Mouse (Mus musculus) heart, embryonic 13.5 days (tissue): ENCODE measurements around the gene Dock4. TPM values are rescaled to one million over a fixed set of nuclear protein-coding genes. Genes with fewer than 3 reads are reported as not detected.
A peak's percentile ranks its signal among the peaks of the same experiment; 100 is the strongest.

Experiments used
- ATAC-seq: fragments of 200-750 bp; cut with Nextera tagmentation; 2 replicates; pipeline ENCODE4 v1.8.0; 2017; ENCODE audit warnings: moderate TSS enrichment; ENCODE audit not compliant: insufficient number of reproducible peaks, low FRiP score, low TSS enrichment; ENCODE audit errors: extremely low read depth
- H3K27ac ChIP-seq: fragments of 300-500 bp; sonication (generic); replicated peaks from 2 replicates; pipeline ENCODE4 v1.5.1; 2015; ENCODE audit warnings: moderate library complexity, mild to moderate bottlenecking, inconsistent platforms
- H3K27me3 ChIP-seq: fragments of 300-500 bp; sonication (generic); replicated peaks from 2 replicates; pipeline ENCODE4 v1.6.1; 2015; ENCODE audit warnings: mild to moderate bottlenecking, inconsistent platforms
- H3K36me3 ChIP-seq: fragments of 300-500 bp; sonication (generic); 2 replicates; pipeline ENCODE4 v1.6.1; 2015; ENCODE audit warnings: mild to moderate bottlenecking, inconsistent platforms
- H3K4me1 ChIP-seq: fragments of 300-500 bp; sonication (generic); 2 replicates; pipeline ENCODE4 v1.6.1; 2015; ENCODE audit warnings: inconsistent platforms
- H3K4me2 ChIP-seq: fragments of 300-500 bp; sonication (generic); 2 replicates; pipeline ENCODE4 v1.6.1; 2015; ENCODE audit warnings: inconsistent platforms, mild to moderate bottlenecking, moderate library complexity
- H3K4me3 ChIP-seq: fragments of 300-500 bp; sonication (generic); 2 replicates; pipeline ENCODE4 v1.5.1; 2015; ENCODE audit warnings: moderate library complexity, mild to moderate bottlenecking, inconsistent platforms
- H3K9ac ChIP-seq: fragments of 300-500 bp; sonication (generic); 2 replicates; pipeline ENCODE4 v1.6.1; 2015; ENCODE audit warnings: inconsistent platforms, mild to moderate bottlenecking, moderate library complexity
- H3K9me3 ChIP-seq: fragments of 300-500 bp; sonication (generic); 2 replicates; pipeline ENCODE4 v1.6.1; 2016; ENCODE audit warnings: inconsistent platforms
- WGBS: fragments of 180-500 bp; shearing (Covaris S2); methylation state at CpG from one replicate; pipeline ENCODE4 v1.1.7; 2015; ENCODE audit warnings: mixed read lengths; 5-methylcytosine and 5-hydroxymethylcytosine counted together
- polyA plus RNA-seq: library from polyadenylated mRNA; unstranded; fragments of >200 nt; fragmentation: Nextera tagmentation; extraction: Ambion mirVana; gene quantifications from 2 replicates; pipeline ENCODE4 v1.2.1, GENCODE M21; 2015

The Dock4 gene
- polyA plus RNA-seq, 1 experiment from 2014 or later: 6.9 TPM

DNA sequence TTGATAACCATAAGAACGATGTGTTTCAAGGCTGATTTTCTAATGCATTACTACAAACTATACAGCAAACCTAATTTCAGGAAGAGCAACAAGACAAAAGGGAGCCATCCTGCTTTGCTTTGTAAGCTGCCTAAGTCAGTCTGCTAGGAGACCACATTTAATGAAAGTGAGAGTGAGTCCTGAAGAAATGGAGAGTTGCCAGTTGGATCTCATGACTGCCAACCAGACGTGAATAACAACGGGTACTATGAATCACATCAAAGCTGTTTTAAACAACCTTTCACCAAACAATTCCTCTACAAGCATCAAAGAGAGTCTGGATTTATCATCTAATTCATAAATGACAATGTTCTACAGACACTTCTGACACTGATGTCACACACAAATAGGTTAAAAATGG, 11.7 kb upstream of the Dock4 start:
- no peaks in the 10 kb centered on the region for H3K9me3 ChIP-seq
- H3K27ac ChIP-seq: 0 out of 2 replicates have a peak overlapping the region, but pooled peaks have one; percentile 32
- no peaks in the 10 kb centered on the region for H3K27me3 ChIP-seq
- H3K36me3 ChIP-seq: no peaks in the 10 kb centered on the region
- no peak overlapping the region for H3K4me3 ChIP-seq
- WGBS: 37% methylated on average over 3 of the region's 3 CpGs
- H3K9ac ChIP-seq: no peak overlapping the region
- ATAC-seq: no peak
- H3K4me1 ChIP-seq: peaks cover 56% of the 10 kb centered on the region
- H3K4me2 ChIP-seq: no peak overlapping the region

DNA sequence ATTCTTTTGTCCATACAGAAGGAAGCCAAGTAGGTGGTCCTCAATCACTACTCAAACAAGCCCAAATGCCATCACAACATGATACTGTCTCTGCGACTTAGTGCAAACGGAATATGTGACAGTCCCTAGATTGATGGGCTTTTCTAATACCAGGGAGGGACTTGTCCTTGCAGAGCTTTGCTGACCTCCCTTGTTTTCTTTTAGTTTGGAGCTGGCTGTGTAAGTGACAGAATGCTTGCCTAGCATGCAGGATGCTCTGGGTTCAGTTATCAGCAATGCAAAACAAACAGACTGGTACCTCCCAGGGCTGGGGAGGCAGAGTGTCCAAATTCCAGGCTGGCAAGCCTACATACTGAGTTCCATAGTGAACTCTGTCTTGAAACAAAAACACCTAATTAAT, 7.7 kb upstream of the Dock4 start:
- no peaks in the 10 kb centered on the region for H3K36me3 ChIP-seq
- no peak for ATAC-seq
- H3K4me2 ChIP-seq: no peak overlapping the region
- WGBS: 38% methylated on average over 2 of the region's 2 CpGs
- no peak overlapping the region for H3K9ac ChIP-seq
- H3K27me3 ChIP-seq: no peaks in the 10 kb centered on the region
- no peaks in the 10 kb centered on the region for H3K9me3 ChIP-seq
- H3K27ac ChIP-seq: no peak overlapping the region
- peaks cover 47% of the 10 kb centered on the region for H3K4me1 ChIP-seq
- H3K4me3 ChIP-seq: no peak overlapping the region

DNA sequence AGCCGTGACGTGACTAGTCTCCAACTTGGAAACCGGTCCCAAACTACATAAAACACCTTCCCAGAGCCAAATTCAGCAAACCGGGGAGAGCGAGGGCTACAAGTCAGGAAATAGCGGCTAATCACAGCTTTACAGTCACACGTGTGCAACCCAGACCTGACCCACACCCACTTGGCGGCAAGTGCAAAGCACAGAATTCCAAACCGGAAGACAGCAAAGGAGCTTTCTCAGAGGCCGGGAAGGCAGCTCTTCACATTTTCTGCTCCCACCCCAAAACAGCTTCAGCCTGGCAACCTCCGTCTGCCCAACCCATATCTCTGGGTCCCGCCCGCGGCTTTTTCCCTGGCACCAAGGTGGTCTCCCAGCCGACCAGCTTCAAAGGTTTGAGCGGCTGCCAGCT, 546 bp upstream of the Dock4 start:
- Histone ChIP-seq H3K9me3 (no peaks in the 10 kb centered on the region), H3K4me1 (peaks cover 47% of the 10 kb centered on the region), H3K4me3 (peak overlapping the region; percentile 91), H3K27me3 (no peaks in the 10 kb centered on the region), H3K36me3 (no peaks in the 10 kb centered on the region), H3K27ac (0 out of 2 replicates have a peak overlapping the region, but pooled peaks have one; percentile 58), H3K9ac (peak overlapping the region; percentile 85), H3K4me2 (peak overlapping the region; percentile 85)
- 1% methylated on average over 16 of the region's 16 CpGs for WGBS
- no peak for ATAC-seq

DNA sequence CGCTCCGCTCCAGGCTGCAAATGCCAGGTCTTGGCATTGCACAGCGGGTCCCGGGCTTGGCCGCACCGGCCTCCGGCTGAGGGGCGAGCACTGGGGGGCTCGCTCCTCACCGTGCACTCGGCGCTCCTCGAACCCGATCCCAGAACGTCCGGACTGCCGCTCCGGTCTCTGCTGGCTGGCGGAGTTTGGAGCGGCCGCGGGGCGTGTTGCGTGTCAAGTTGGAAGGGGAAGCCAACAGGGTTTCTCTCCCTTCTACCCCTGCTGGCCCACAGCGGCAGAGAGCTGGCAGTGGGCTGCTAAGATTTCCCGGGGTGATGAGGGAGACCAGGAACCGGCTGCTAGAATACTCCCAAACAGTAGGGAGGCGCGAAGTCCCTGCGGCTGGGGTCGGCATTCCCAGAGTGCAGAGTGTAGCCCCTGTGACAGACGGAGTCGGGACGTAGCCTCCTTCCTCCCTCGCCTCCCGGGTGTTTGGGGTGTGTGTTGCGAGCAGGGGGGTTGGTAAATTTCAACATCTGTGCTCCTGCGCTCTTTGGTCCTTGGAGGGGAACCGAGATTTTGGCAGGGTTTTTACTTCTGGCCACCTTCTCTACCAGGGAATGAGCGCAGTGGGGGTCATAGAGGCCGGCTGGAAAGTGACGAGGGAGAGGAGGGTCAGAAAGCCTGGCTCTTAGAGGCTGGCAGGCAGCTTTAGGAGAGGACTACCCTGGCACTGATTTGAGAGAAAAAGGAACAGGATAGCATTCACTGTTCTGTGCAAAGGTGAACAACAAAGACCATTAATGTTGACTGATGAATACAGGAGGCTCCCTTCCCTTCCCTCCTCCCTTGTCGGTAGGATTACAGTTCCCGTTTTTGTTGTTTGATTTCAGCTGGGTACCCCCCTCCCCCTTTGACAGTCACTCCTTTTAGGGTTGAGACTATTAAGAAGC, 964 bp downstream of the Dock4 start:
- Histone ChIP-seq H3K9me3 (no peaks in the 10 kb centered on the region), H3K4me2 (peak overlapping the region; percentile 85), H3K4me3 (peak overlapping the region; percentile 91), H3K4me1 (peaks cover 32% of the 10 kb centered on the region), H3K27me3 (no peaks in the 10 kb centered on the region), H3K9ac (peak overlapping the region; percentile 89), H3K27ac (peak overlapping the region; percentile 82), H3K36me3 (no peaks in the 10 kb centered on the region)
- WGBS: under 1% methylated on average over 44 of the region's 44 CpGs
- peak; percentile 2; the same call in 1 of the 2 replicates for ATAC-seq

DNA sequence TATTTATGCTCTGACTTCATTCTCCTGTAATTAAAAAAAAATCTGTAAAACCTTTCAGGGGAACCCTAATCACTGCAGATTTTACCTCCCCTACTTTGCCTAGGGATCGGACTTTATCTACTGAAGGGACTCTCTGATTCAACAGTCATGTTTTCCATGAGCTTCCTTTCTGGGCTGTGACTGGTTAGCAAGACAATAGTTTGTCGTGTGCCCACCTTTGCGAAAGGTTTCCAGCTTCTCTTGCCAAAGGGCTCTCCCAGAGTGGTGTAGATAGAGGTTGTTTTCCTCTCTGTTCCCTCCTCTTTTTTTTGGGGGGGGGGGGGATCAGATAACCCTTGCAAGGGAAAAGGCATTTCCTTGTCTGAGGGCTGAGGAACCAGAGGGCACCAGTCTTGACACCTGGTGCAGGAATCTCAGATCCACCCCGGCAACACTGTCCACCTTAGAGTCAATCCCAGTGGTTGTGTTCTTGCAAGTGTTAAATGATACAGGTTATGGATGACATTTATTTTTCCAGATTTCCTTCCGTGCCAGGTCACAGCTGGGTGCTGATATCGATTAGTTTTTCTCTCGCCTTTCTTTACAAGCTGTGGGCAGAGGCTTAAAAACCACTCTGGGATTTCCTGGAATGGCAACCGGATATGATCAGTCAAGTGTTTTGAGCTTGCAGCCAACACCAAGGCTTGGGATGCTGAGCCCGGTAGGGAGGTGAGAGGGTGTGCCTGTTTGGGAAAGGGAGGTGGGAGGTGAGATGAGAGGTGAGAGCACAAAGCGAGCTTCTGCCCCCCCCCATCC, 2.0 kb downstream of the Dock4 start:
- H3K4me1 ChIP-seq: peaks cover 26% of the 10 kb centered on the region
- H3K27ac ChIP-seq: no peak overlapping the region
- 10% methylated on average over 10 of the region's 10 CpGs for WGBS
- H3K27me3 ChIP-seq: no peaks in the 10 kb centered on the region
- no peak for ATAC-seq
- no peaks in the 10 kb centered on the region for H3K9me3 ChIP-seq
- H3K9ac ChIP-seq: peak overlapping the region; percentile 89
- H3K36me3 ChIP-seq: no peaks in the 10 kb centered on the region
- peak overlapping the region; percentile 85 for H3K4me2 ChIP-seq
- H3K4me3 ChIP-seq: peak overlapping the region; percentile 91

DNA sequence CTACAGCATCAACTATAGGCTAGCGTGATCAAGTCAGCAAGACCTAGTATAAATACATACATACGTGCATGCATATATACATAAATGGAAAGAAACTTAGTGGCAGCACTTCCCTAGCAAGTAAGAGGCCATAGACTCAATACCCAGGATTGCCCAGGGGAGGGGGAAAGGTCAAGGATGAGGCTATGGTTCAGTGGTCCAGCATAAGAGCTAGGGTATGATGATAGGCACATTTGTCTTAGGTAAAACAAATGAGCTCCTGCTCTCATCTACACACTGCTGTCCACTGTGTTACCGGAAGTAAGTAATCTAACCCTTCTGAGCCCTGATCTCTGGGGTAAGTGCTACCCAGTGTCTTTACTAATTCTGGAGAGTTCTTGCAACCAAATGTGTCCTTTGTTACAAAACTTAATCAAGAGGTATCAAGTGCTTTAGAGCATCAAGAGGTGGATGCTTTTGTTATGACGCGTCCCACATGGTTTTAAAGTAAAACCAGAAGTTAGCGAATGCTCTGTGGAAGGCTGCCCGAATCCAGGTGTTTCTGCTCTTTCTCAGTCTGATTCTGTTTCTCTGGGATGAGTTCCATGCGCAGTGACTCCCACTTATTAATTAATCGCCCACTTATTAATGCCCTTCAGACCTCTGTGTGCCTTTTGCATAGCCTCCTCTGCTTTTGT, 3.5 kb downstream of the Dock4 start:
- Histone ChIP-seq H3K4me3 (no peak overlapping the region), H3K27me3 (no peaks in the 10 kb centered on the region), H3K36me3 (no peaks in the 10 kb centered on the region), H3K9ac (no peak overlapping the region), H3K4me2 (no peak overlapping the region), H3K4me1 (peaks cover 26% of the 10 kb centered on the region), H3K27ac (no peak overlapping the region), H3K9me3 (no peaks in the 10 kb centered on the region)
- no peak for ATAC-seq
- WGBS: 78% methylated on average over 9 of the region's 9 CpGs

DNA sequence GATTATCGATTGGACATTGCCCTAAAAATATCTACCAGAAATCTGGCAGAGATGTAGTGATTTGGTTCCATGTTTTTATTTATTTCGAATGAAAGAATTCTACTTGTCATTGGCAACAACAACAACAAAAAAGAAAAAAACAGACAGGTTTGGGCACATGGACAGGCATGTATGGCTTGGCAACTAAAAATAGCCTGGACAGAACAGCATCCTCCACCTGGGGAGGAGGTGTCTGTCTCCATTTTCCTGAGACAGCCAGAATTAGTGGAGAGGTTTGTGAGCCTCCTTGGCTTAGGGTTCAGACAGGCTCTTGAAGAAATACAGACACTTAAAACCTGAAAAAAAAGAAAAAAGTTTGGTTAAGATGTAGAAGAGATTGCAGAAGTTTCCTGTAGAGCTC, 10.8 kb downstream of the Dock4 start:
- no peak for ATAC-seq
- Histone ChIP-seq H3K9me3 (no peaks in the 10 kb centered on the region), H3K27me3 (no peaks in the 10 kb centered on the region), H3K4me3 (no peak overlapping the region), H3K4me2 (no peak overlapping the region), H3K9ac (no peak overlapping the region), H3K4me1 (peaks cover 18% of the 10 kb centered on the region), H3K27ac (no peak overlapping the region), H3K36me3 (no peaks in the 10 kb centered on the region)
- WGBS: 77% methylated on average over 2 of the region's 2 CpGs

DNA sequence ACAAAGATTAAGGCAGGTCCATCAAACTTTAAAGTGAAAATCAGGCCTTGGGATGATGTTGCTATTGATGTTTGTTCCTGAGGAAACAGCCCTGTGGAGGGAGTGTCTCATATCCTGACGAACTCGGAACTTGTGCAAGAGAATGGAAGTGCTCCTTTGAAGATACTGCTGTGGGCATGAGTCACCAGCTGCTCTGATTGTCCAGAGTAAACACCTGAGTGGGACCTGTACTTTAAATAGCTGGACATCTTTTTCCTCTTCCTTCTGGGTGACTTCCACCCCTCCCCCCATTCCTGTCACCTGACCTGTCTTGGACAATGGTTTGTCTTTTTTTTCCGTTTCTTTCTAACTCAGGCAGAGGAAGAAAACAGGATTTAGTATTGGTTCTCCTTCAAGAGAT, 13.2 kb downstream of the Dock4 start:
- no peaks in the 10 kb centered on the region for H3K9me3 ChIP-seq
- no peak overlapping the region for H3K4me2 ChIP-seq
- no peak for ATAC-seq
- 50% methylated on average over 3 of the region's 3 CpGs for WGBS
- no peak overlapping the region for H3K27ac ChIP-seq
- H3K9ac ChIP-seq: no peak overlapping the region
- no peak overlapping the region for H3K4me3 ChIP-seq
- peaks cover 29% of the 10 kb centered on the region for H3K4me1 ChIP-seq
- no peaks in the 10 kb centered on the region for H3K36me3 ChIP-seq
- no peaks in the 10 kb centered on the region for H3K27me3 ChIP-seq

DNA sequence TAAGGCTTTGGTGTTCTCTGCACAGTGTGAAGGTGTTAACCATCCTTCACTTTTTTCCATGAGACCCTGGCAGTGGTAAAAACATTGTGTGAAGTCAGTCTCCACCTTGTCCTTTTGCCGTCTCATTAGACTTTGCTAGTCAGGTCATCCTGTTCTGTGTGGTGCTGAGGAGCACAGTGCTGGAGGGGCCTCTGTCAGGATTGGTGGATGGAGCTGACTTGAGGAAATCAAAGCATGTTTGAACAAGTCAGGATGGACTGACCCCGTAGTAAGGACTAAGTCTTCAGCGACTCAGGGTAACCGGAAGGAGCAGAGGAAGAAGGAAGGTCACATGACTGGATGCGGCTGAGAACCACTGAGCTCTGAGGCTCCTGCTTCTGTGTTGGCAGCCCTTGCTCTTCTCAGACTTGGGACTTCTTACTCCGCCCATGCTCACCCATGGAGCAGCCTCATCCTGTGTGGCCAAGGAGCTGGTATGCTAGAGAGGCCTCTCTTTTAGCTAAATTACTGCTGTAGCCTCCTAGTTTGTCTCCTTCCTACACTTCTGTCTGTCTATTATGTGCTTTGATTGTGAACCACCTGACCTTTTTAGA, 14.0 kb downstream of the Dock4 start:
- no peak overlapping the region for H3K9ac ChIP-seq

DNA sequence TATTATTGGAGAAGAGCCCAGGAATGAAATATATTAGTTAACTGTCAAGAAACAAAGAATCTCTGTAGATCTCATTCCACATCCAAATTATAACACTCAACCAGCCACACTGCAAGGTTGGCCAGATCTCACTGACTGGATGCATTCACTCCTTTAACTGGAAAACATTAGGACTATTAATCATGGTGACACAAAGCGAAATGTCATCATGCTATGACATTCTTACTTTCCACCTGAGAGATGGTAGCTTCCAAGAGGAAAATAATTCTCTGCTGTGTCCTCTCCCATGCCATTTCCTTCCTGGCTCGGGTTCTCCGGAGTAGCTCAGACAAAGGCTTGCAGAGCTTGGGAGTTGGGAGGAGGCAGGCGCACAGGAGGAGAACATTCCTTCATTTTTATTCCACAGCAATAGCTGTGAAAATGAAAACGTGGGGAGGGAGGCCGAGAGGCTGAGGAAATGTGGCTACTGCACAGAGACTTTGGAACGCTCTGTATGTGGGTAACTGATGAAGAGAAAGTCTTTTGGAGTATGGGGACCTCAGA, 17.0 kb downstream of the Dock4 start:
- H3K9me3 ChIP-seq: no peaks in the 10 kb centered on the region
- no peak for ATAC-seq
- no peaks in the 10 kb centered on the region for H3K36me3 ChIP-seq
- H3K9ac ChIP-seq: no peak overlapping the region
- WGBS: 53% methylated on average over 7 of the region's 7 CpGs
- peaks cover 44% of the 10 kb centered on the region for H3K4me1 ChIP-seq
- no peaks in the 10 kb centered on the region for H3K27me3 ChIP-seq
- peak overlapping the region; percentile 30; the same call in 1 of the 2 replicates for H3K4me2 ChIP-seq
- peak overlapping the region; percentile 25; the same call in 1 of the 2 replicates for H3K27ac ChIP-seq
- H3K4me3 ChIP-seq: no peak overlapping the region

More for the DNA sequence above, 14.0 kb downstream of the Dock4 start:
- no peak for ATAC-seq
- Histone ChIP-seq H3K36me3 (no peaks in the 10 kb centered on the region), H3K4me3 (no peak overlapping the region), H3K27me3 (no peaks in the 10 kb centered on the region), H3K4me1 (peaks cover 37% of the 10 kb centered on the region), H3K4me2 (no peak overlapping the region), H3K9me3 (no peaks in the 10 kb centered on the region), H3K27ac (peak overlapping the region; percentile 51)
- 65% methylated on average over 6 of the region's 6 CpGs for WGBS
